ENCODE assay signal across 16 mouse cellular contexts in genomic region chr7:102263020-102263419, GRCm38 (mm10).
"Had no signal": no experiment of that assay in that cellular context is flagged by ENCODE, and none has a peak within 500 bp of the region (broad histone marks: within the 10 kb centered on the region; RNA-seq: fewer than 3 reads in every experiment).

No protein-coding gene starts in this region.

- H3K27me3 ChIP-seq: kidney, embryonic 15.5 days; liver, embryonic 13.5 days; megakaryocyte, embryonic 14.5 days had no signal

- H3K27ac ChIP-seq: kidney, embryonic 15.5 days; left cerebral cortex, adult 2 months; limb, embryonic 10.5 days; liver, embryonic 13.5 days; macrophage had no signal

- H3K4me3 ChIP-seq: kidney, embryonic 15.5 days; left cerebral cortex, adult 2 months; limb, embryonic 10.5 days; liver, embryonic 13.5 days; megakaryocyte, embryonic 14.5 days had no signal

- H3K36me3 ChIP-seq: kidney, embryonic 15.5 days; limb, embryonic 10.5 days; liver, embryonic 13.5 days had no signal

- H3K9ac ChIP-seq: kidney, embryonic 15.5 days; liver, embryonic 13.5 days had no signal

- H3K9me3 ChIP-seq: kidney, embryonic 15.5 days; limb, embryonic 10.5 days; liver, embryonic 13.5 days; megakaryocyte, embryonic 14.5 days had no signal

- ATAC-seq: midbrain, embryonic 16.5 days had no signal

- H3K4me2 ChIP-seq: kidney, embryonic 15.5 days; liver, embryonic 13.5 days; midbrain, embryonic 11.5 days had no signal

- DNase-seq: kidney, adult 2 months; kidney, postnatal 14 days; liver, embryonic 13.5 days; lung, adult 2 months; lung, postnatal 14 days; right cerebral cortex, adult 18-20 months; right cerebral cortex, postnatal 25 days; thymus, adult 18-20 months; thymus, postnatal 25 days had no signal
